Mouse (Mus musculus) testis, adult 2 months (tissue): ENCODE measurements around the gene Uvrag. TPM values are rescaled to one million over a fixed set of nuclear protein-coding genes. Genes with fewer than 3 reads are reported as not detected.

Source experiments
- H3K27ac ChIP-seq: fragments of 200-500 bp; 2 replicates; pipeline ENCODE4 v1.5.1; 2012; ENCODE audit warnings: low read depth, low read length; ENCODE audit not compliant: control insufficient read depth, insufficient read depth
- H3K27me3 ChIP-seq: fragments of 200-500 bp; 2 replicates; pipeline ENCODE4 v1.6.1; 2012; ENCODE audit warnings: mild to moderate bottlenecking, low read length, moderate library complexity; ENCODE audit not compliant: control insufficient read depth, insufficient read depth
- H3K36me3 ChIP-seq: fragments of 200-500 bp; 2 replicates; pipeline ENCODE4 v1.6.1; 2012; ENCODE audit warnings: mild to moderate bottlenecking, low read length; ENCODE audit not compliant: control insufficient read depth, insufficient read depth
- H3K4me1 ChIP-seq: fragments of 200-500 bp; 2 replicates; pipeline ENCODE4 v1.6.1; 2012; ENCODE audit warnings: low read length; ENCODE audit not compliant: control insufficient read depth, insufficient read depth
- H3K4me3 ChIP-seq: fragments of 200-500 bp; 2 replicates; pipeline ENCODE4 v1.5.1; 2012; ENCODE audit warnings: low read depth, mild to moderate bottlenecking, low read length, moderate library complexity, mixed read lengths; ENCODE audit not compliant: control insufficient read depth
- CTCF ChIP-seq: fragments of 200-500 bp; IDR thresholded peaks from 2 replicates; pipeline ENCODE4 v1.5.1; 2012; ENCODE audit warnings: low read depth, mild to moderate bottlenecking, inconsistent platforms, low read length, moderate library complexity; ENCODE audit not compliant: control insufficient read depth, insufficient read depth, insufficient replicate concordance
- POLR2A ChIP-seq: fragments of 200-500 bp; IDR thresholded peaks from 2 replicates; pipeline ENCODE4 v1.6.1; 2012; ENCODE audit warnings: low read depth, mild to moderate bottlenecking, inconsistent platforms, low read length, moderate library complexity; ENCODE audit not compliant: control insufficient read depth
- polyA plus RNA-seq: library from polyadenylated mRNA; depleted of rRNA; stranded (reverse); fragments of >200 nt; gene quantifications from 2 replicates; pipeline ENCODE4 v1.2.3, GENCODE M21; 2012

Uvrag gene
- polyA plus RNA-seq, 1 experiment: 2.6 TPM

GRCm38 (mm10) chr7:98863969-98864718, 276.8 kb downstream of the Uvrag start:
- Histone ChIP-seq H3K4me3 (no peak overlapping the region), H3K27ac (no peak overlapping the region), H3K36me3 (no peaks in the 10 kb centered on the region), H3K4me1 (no peaks in the 10 kb centered on the region; the same call in 1 of the 2 replicates), H3K27me3 (no peaks in the 10 kb centered on the region)
- TF ChIP-seq POLR2A: no peak
- TF ChIP-seq CTCF: no peak

DNA sequence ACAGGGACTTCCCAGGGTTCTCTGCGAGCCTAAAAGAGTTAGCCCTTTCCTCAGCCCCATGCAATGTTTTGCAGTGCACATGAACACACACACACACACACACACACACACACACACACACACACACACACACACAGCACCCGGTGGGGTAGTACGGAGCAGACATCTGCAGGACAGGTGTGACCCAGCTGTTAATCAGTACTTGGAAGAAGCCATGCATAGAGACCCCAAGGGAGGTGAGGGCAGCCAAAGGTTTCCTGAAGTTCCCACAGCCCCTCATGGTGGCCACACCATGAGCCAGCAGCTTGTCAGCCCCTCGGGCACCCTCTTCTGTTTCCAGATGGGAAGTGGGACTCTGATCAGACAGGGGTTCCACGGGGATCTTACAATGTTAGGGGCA, 277.9 kb downstream of the Uvrag start:
- Histone ChIP-seq H3K4me1 (no peaks in the 10 kb centered on the region; the same call in 1 of the 2 replicates), H3K27me3 (no peaks in the 10 kb centered on the region), H3K27ac (no peak overlapping the region), H3K4me3 (no peak overlapping the region), H3K36me3 (no peaks in the 10 kb centered on the region)
- no peak for TF ChIP-seq CTCF
- no peak for TF ChIP-seq POLR2A

GRCm38 (mm10) chr7:98861002-98861401, 279.9 kb downstream of the Uvrag start:
- no peak for TF ChIP-seq POLR2A
- TF ChIP-seq CTCF: no peak
- Histone ChIP-seq H3K4me1 (no peaks in the 10 kb centered on the region; the same call in 1 of the 2 replicates), H3K4me3 (no peak overlapping the region), H3K27ac (no peak overlapping the region), H3K36me3 (no peaks in the 10 kb centered on the region), H3K27me3 (no peaks in the 10 kb centered on the region)

DNA sequence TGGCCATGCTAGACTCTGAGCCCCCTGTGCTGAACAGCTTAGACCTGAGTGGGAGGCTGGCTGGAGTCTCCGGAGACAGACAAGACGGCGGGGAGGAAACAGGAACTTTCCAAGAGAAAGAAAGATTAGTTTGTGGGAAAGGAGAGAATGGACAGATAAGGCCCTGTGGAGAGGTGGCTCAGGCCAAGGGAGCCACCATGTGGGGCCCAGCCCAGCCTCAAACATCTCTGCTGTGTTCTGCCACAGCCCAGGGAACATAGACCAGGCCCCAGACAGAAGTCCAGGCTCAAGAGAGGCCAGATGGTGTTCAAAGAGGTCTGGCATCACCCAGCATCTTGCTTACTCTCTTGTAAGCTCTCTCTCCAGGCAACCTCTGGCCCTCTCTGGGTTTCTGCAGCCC, 283.8 kb downstream of the Uvrag start:
- no peaks in the 10 kb centered on the region for H3K27me3 ChIP-seq
- H3K4me3 ChIP-seq: no peak overlapping the region
- no peak for TF ChIP-seq POLR2A
- TF ChIP-seq CTCF: no peak
- no peaks in the 10 kb centered on the region; the same call in 1 of the 2 replicates for H3K4me1 ChIP-seq
- H3K36me3 ChIP-seq: no peaks in the 10 kb centered on the region
- H3K27ac ChIP-seq: no peak overlapping the region

DNA sequence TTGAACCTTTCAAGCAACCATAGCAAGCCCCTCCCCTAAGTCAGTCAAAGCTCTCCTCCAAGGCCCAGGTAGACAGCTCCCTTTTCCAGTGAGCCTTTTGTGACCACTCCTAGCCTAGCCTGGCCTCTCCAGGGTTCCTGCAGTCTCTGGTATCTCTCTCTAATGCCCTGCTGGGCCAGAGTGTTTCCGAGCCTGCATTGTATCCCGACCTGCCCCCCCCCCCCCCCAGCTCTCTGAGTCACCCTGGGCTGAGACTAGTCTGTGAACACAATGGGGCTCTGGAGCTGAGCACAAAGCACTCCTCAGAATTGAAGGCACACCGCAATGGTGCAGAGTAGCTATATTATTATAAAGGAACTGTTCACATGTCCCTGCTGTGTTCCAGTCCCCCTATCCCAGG, 284.8 kb downstream of the Uvrag start:
- H3K36me3 ChIP-seq: no peaks in the 10 kb centered on the region
- TF ChIP-seq CTCF: no peak
- no peak for TF ChIP-seq POLR2A
- no peaks in the 10 kb centered on the region for H3K27me3 ChIP-seq
- H3K27ac ChIP-seq: no peak overlapping the region
- H3K4me3 ChIP-seq: no peak overlapping the region
- H3K4me1 ChIP-seq: no peaks in the 10 kb centered on the region; the same call in 1 of the 2 replicates

GRCm38 (mm10) chr7:98855388-98855787, 285.6 kb downstream of the Uvrag start:
- Histone ChIP-seq H3K27ac (no peak overlapping the region), H3K4me3 (no peak overlapping the region), H3K36me3 (no peaks in the 10 kb centered on the region), H3K4me1 (no peaks in the 10 kb centered on the region; the same call in 1 of the 2 replicates), H3K27me3 (no peaks in the 10 kb centered on the region)
- no peak for TF ChIP-seq CTCF
- TF ChIP-seq POLR2A: no peak

DNA sequence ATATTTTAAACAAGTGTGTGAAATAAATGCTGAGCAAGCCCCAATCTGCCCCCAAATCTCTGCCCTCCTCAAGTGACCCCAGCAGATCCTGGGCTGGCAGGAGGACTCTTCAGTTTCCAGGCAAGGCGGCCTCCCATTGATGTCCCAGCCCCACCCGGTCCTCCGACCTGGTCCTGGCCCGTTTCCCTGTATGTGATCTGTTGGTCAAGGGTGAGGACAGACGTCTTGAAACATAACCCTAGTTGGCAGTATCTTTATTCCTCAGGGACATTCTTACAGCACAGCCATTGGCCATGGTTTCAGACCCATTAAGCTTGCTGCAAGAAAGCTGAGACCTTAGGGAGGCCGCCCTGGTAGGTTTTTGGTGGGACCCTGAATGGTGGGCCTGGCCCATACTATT, 287.1 kb downstream of the Uvrag start:
- TF ChIP-seq POLR2A (no peak), CTCF (no peak)
- no peaks in the 10 kb centered on the region for H3K27me3 ChIP-seq
- H3K27ac ChIP-seq: no peak overlapping the region
- no peaks in the 10 kb centered on the region for H3K36me3 ChIP-seq
- no peak overlapping the region for H3K4me3 ChIP-seq
- H3K4me1 ChIP-seq: no peaks in the 10 kb centered on the region; the same call in 1 of the 2 replicates
